In the genomic region with DNA sequence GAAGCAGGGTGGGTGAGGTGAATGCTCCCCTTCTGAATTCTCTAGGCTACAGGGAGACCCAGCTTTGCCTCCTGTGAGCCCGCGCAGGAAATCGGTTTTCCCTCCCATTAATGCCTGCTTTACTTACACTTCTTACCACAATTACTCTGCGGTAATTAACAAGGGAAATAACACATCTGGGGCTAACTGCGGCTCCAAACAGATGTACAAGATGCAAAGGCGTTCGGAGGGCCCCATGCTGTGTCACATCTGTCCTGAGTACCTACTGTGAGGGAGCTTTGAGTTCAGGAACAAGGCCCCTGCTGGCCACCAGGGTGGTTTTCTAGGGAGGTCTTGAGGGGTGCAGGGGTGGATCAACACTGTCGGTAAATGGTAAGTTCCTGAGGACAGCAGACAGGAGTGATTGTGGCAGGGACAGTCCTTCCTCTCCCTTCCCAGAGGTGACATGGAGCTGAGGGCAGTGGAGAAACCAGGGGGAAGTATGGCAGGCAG, we compare ENCODE assay signal across 11 mouse cellular contexts.
DNase-seq lines count a peak whose midpoint lies in the region; ATAC-seq and TF ChIP-seq lines count a peak whose summit lies in the region.
"Had no signal": no experiment of that assay in that cellular context is flagged by ENCODE, and none has a peak within 500 bp of the region (broad histone marks: within the 10 kb centered on the region; RNA-seq: fewer than 3 reads in every experiment).

No protein-coding gene starts in this region.

- no peaks in the 10 kb centered on the region; the same call in 1 of the 2 replicates for H3K9me3 ChIP-seq in heart, embryonic 12.5 days (replicated peaks)
- H3K9me3 ChIP-seq in hindbrain, embryonic 12.5 days (replicated peaks) = no peaks in the 10 kb centered on the region
- no peaks in the 10 kb centered on the region for H3K9me3 ChIP-seq in midbrain, embryonic 12.5 days
- H3K9me3 ChIP-seq: liver, embryonic 12.5 days had no signal

- H3K9ac ChIP-seq in heart, embryonic 12.5 days = no peak overlapping the region
- H3K9ac ChIP-seq in hindbrain, embryonic 12.5 days = no peak overlapping the region
- no peak overlapping the region for H3K9ac ChIP-seq in midbrain, embryonic 12.5 days (replicated peaks)
- H3K9ac ChIP-seq: liver, embryonic 12.5 days had no signal

- H3K4me3 ChIP-seq in heart, embryonic 12.5 days = no peak overlapping the region
- no peak overlapping the region for H3K4me3 ChIP-seq in hindbrain, embryonic 12.5 days
- H3K4me3 ChIP-seq in midbrain, embryonic 12.5 days = peak overlapping the region; percentile 43; the same call in 1 of the 2 replicates

- H3K27me3 ChIP-seq in heart, embryonic 12.5 days (replicated peaks) = peaks cover 32% of the 10 kb centered on the region
- peaks cover 17% of the 10 kb centered on the region for H3K27me3 ChIP-seq in hindbrain, embryonic 12.5 days
- H3K27me3 ChIP-seq in midbrain, embryonic 12.5 days = peaks cover 13% of the 10 kb centered on the region; the same call in 1 of the 2 replicates

- H3K4me2 ChIP-seq in heart, embryonic 12.5 days = peak overlapping the region; percentile 84
- H3K4me2 ChIP-seq in hindbrain, embryonic 12.5 days (replicated peaks) = peak overlapping the region; percentile 62
- peak overlapping the region; percentile 62 for H3K4me2 ChIP-seq in midbrain, embryonic 12.5 days (replicated peaks)

- WGBS in heart, embryonic 12.5 days = 17% methylated on average over 8 of the region's 8 CpGs
- WGBS in hindbrain, embryonic 12.5 days = 28% methylated on average over 8 of the region's 8 CpGs
- 28% methylated on average over 8 of the region's 8 CpGs for WGBS in midbrain, embryonic 12.5 days

- no peak for ATAC-seq in heart, embryonic 12.5 days (ENCODE audit: insufficient number of reproducible peaks, low FRiP score)
- ATAC-seq in hindbrain, embryonic 12.5 days (ENCODE audit: low FRiP score) = 0 out of 2 replicates have a peak, but pooled peaks have one; percentile 18
- ATAC-seq in midbrain, embryonic 12.5 days (ENCODE audit: low FRiP score, low read depth) = no peak
- ATAC-seq: liver, embryonic 12.5 days had no signal

- no peaks in the 10 kb centered on the region for H3K36me3 ChIP-seq in heart, embryonic 12.5 days
- H3K36me3 ChIP-seq in hindbrain, embryonic 12.5 days = no peaks in the 10 kb centered on the region
- H3K36me3 ChIP-seq in midbrain, embryonic 12.5 days = no peaks in the 10 kb centered on the region
- H3K36me3 ChIP-seq: liver, embryonic 12.5 days had no signal

- peaks cover 5% of the 10 kb centered on the region; the same call in 1 of the 2 replicates for H3K4me1 ChIP-seq in heart, embryonic 12.5 days (replicated peaks)
- H3K4me1 ChIP-seq in hindbrain, embryonic 12.5 days = peaks cover 8% of the 10 kb centered on the region
- H3K4me1 ChIP-seq in midbrain, embryonic 12.5 days = no peaks in the 10 kb centered on the region
- H3K4me1 ChIP-seq: liver, embryonic 12.5 days had no signal

- TF ChIP-seq CTCF in brain, embryonic 14.5 days (IDR thresholded peaks at IDR 0.05; ENCODE audit: borderline replicate concordance, extremely low read depth, insufficient read depth, insufficient read length) = no peak

- DNase-seq in heart, adult 18-20 months = no peak
- DNase-seq in brain, embryonic 14.5 days (ENCODE audit: low read depth) = peak; percentile 13
- DNase-seq in layer of hippocampus, adult 18-20 months (ENCODE audit: low spot score in 2 of 2) = no peak
- no peak for DNase-seq in urinary bladder, postnatal 14 days (ENCODE audit: low spot score)
- DNase-seq in layer of hippocampus, adult 9-11 months = no peak
- DNase-seq: adrenal gland, postnatal 10 days had no signal

- H3K27ac ChIP-seq in heart, embryonic 12.5 days (ENCODE audit: poor library complexity, severe bottlenecking) = no peak overlapping the region
- 0 out of 2 replicates have a peak overlapping the region, but pooled peaks have one; percentile 45 for H3K27ac ChIP-seq in hindbrain, embryonic 12.5 days
- no peak overlapping the region for H3K27ac ChIP-seq in midbrain, embryonic 12.5 days (replicated peaks)
- H3K27ac ChIP-seq: layer of hippocampus, adult 2 months; liver, embryonic 12.5 days had no signal

- TF ChIP-seq POLR2A in brain, embryonic 14.5 days (IDR thresholded peaks at IDR 0.05; ENCODE audit: borderline replicate concordance, extremely low read depth, insufficient read depth, insufficient read length, poor library complexity, severe bottlenecking) = no peak
